Mouse (Mus musculus) embryonic facial prominence, embryonic 11.5 days (tissue): ENCODE measurements around the gene Celsr1. TPM values are rescaled to one million over a fixed set of nuclear protein-coding genes. Genes with fewer than 3 reads are reported as not detected.

Experiments used
- ATAC-seq: fragments of 200-750 bp; cut with Nextera tagmentation; replicated peaks from 2 replicates; pipeline ENCODE4 v1.8.0; 2017; ENCODE audit warnings: low read depth; ENCODE audit not compliant: insufficient number of reproducible peaks, low FRiP score, low TSS enrichment
- DNase-seq: peaks from one replicate; pipeline ENCODE4 v3.0.0-alpha.2; 2015; ENCODE audit warnings: low spot score
- H3K27ac ChIP-seq: fragments of 300-500 bp; sonication (generic); replicated peaks from 2 replicates; pipeline ENCODE4 v1.5.1; 2014; ENCODE audit warnings: mild to moderate bottlenecking, low read depth, low read length, control low read depth
- H3K27me3 ChIP-seq: fragments of 300-500 bp; sonication (generic); 2 replicates; pipeline ENCODE4 v1.6.1; 2014; ENCODE audit warnings: mild to moderate bottlenecking, low read length, moderate library complexity, mixed read lengths; ENCODE audit not compliant: control insufficient read depth, insufficient read depth
- H3K36me3 ChIP-seq: fragments of 300-500 bp; sonication (generic); replicated peaks from 2 replicates; pipeline ENCODE4 v1.6.1; 2014; ENCODE audit warnings: low read depth, mild to moderate bottlenecking, low read length, moderate library complexity, mixed read lengths; ENCODE audit not compliant: control insufficient read depth, insufficient read depth
- H3K4me1 ChIP-seq: fragments of 300-500 bp; sonication (generic); 2 replicates; pipeline ENCODE4 v1.6.1; 2014; ENCODE audit warnings: low read length, mixed read lengths; ENCODE audit not compliant: control insufficient read depth, insufficient read depth
- H3K4me2 ChIP-seq: fragments of 300-500 bp; sonication (generic); 2 replicates; pipeline ENCODE4 v1.6.1; 2014; ENCODE audit warnings: low read depth, mild to moderate bottlenecking, control low read depth, low read length, moderate library complexity
- H3K4me3 ChIP-seq: fragments of 300-500 bp; sonication (generic); 2 replicates; pipeline ENCODE4 v1.5.1; 2014; ENCODE audit warnings: low read depth, low read length, control low read depth
- H3K9ac ChIP-seq: fragments of 300-500 bp; sonication (generic); replicated peaks from 2 replicates; pipeline ENCODE4 v1.6.1; 2014; ENCODE audit warnings: mild to moderate bottlenecking, control low read depth, low read length
- H3K9me3 ChIP-seq: fragments of 300-500 bp; sonication (generic); replicated peaks from 2 replicates; pipeline ENCODE4 v1.6.1; 2016; ENCODE audit warnings: mild to moderate bottlenecking, low read length, inconsistent platforms, mixed read lengths; ENCODE audit not compliant: control insufficient read depth
- WGBS: fragments of 180-500 bp; shearing (Covaris S2); extraction: QIAGEN DNeasy Blood & Tissue Kit; methylation state at CpG from one replicate; pipeline ENCODE4 v1.1.7; 2014; 5-methylcytosine and 5-hydroxymethylcytosine counted together
- polyA plus RNA-seq: library from polyadenylated mRNA; unstranded; fragments of >200 nt; fragmentation: Nextera tagmentation; extraction: Ambion mirVana; gene quantifications from 2 replicates; pipeline ENCODE4 v1.2.1, GENCODE M21; 2014

Celsr1 gene
- 2.0 and 2.1 TPM in 2 replicates for polyA plus RNA-seq

DNA sequence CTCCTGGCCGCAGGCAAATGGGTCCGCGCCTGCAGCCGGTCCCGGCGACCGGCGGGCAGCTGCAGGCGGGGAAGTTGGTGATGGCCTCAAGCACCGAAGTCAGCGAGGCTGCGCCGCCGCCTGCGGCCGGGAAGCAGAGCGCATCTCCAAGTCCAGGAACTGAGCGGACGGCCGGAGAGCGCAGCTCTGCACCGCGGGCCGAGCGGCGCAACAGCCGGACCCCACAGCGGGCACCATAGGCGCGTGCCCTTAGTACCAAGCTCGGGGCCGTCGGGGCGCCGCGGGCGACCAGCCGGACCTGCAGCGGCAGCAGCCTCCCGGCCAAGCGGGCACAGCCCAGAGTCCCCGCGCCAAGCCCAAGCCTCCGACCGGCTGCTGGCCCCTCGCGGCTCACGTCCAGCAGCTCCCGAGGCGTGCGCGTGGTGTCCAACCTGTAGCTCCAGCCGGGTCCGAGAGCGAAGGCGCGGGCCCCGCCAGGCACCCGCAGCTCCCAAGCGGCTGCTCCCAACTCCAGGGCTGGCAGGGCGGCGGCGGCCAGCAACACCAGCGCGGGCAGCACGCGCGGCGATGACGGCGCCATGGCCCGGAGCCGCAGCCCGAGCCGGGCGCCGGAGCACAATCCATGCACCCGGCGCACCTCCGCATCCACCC is at the start of gene Celsr1:
Celsr1 (minus strand) TSS at position 587 of the 651 bp plus-strand sequence.
- 0 out of 2 replicates have a peak, but pooled peaks cover 3% of the 10 kb centered on the region for H3K9me3 ChIP-seq
- no peak; the same call in 1 of the 2 replicates for ATAC-seq
- under 1% methylated on average over 74 of the region's 80 CpGs for WGBS
- peak; percentile 32 for DNase-seq
- H3K27ac ChIP-seq, result no peak within 1 kb of the TSS
- H3K4me1 ChIP-seq, result 0 out of 2 replicates have a peak, but pooled peaks cover 2% of the 10 kb centered on the region
- H3K36me3 ChIP-seq, result no peaks in the 10 kb centered on the region
- H3K4me3 ChIP-seq, result peak within 1 kb of the TSS; percentile 57
- peak within 1 kb of the TSS; percentile 93 for H3K4me2 ChIP-seq
- H3K27me3 ChIP-seq, result peaks cover 21% of the 10 kb centered on the region
- peak within 1 kb of the TSS; percentile 40 for H3K9ac ChIP-seq

DNA sequence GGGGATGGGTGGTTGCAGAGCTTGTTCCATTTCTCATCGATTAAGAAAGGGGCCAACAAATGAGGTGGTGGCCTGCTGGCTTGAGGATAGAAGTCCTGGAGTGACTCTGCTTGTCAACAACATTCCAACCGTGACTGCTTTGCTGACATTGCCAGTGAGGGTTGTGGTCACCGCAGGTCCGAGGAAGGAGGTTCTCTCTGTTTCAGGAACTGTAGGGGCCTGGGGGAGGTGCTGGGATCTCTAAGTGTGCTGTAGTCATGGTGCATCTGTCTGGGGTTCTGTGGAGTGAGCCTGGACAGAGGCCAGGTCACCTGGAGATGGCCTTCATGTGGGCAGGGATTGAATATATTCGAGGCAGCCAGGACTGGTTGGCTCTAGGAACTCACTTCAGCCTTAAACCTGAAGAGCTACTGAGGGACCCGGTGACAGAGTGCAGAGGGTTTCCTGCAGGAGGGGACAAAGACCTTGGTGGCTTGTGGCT is 49.7 kb upstream of the Celsr1 start:
- Histone ChIP-seq H3K27ac (no peak overlapping the region), H3K4me1 (peaks cover 3% of the 10 kb centered on the region; the same call in 1 of the 2 replicates), H3K9ac (no peak overlapping the region), H3K9me3 (no peaks in the 10 kb centered on the region), H3K27me3 (no peaks in the 10 kb centered on the region), H3K4me2 (no peak overlapping the region), H3K4me3 (no peak overlapping the region), H3K36me3 (no peaks in the 10 kb centered on the region)
- 45% methylated on average over 6 of the region's 6 CpGs for WGBS
- ATAC-seq (no peak), DNase-seq (no peak)

DNA sequence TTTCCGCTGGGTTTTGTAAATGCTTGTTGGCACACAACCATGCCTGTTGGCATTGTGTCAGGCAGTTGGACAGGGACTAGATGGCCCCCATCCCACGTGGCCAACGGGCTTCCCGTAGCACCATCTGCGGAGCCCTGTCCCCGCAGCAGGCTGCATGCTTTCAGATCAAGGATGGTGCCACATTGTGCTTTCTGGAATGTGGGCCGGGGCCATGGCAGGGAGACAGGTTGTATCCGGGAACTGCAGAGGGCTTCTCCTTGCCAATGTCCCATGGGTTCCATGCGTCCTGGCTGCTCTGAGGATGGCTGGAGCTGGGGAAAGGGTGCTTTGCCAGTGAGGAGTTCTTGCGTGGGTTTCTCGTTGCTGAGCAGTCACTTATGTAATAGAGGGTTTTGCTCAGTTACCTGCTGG is 49.0 kb upstream of the Celsr1 start:
- Histone ChIP-seq H3K9me3 (no peaks in the 10 kb centered on the region), H3K4me1 (peaks cover 3% of the 10 kb centered on the region; the same call in 1 of the 2 replicates), H3K27ac (no peak overlapping the region), H3K9ac (no peak overlapping the region), H3K27me3 (no peaks in the 10 kb centered on the region), H3K36me3 (no peaks in the 10 kb centered on the region), H3K4me3 (no peak overlapping the region), H3K4me2 (no peak overlapping the region)
- DNase-seq (no peak), ATAC-seq (no peak)
- 89% methylated on average over 11 of the region's 11 CpGs for WGBS

DNA sequence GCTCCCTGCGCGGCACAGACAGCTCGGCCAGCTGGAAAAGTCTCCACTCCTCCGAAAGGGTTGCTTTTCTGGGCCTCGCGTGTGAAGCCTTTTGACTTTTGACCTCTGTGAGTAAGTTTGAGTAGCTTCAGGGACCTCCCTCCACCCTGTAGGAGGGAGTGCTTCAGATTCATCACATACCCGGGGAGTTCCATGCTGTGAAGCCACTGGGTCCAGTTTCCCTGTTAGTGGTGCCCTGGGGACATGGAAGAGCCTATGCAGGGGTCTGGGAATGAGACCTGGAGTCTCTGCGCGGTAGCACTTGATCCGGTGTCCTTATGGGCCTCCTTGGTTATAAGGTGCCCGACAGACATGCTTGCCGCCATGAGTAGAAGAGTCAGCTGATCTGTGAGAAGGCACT is 48.1 kb upstream of the Celsr1 start:
- Histone ChIP-seq H3K9me3 (no peaks in the 10 kb centered on the region), H3K4me2 (no peak overlapping the region), H3K9ac (no peak overlapping the region), H3K4me3 (no peak overlapping the region), H3K27ac (no peak overlapping the region), H3K27me3 (no peaks in the 10 kb centered on the region), H3K4me1 (peaks cover 3% of the 10 kb centered on the region; the same call in 1 of the 2 replicates), H3K36me3 (no peaks in the 10 kb centered on the region)
- ATAC-seq (no peak), DNase-seq (no peak)
- 47% methylated on average over 12 of the region's 12 CpGs for WGBS

DNA sequence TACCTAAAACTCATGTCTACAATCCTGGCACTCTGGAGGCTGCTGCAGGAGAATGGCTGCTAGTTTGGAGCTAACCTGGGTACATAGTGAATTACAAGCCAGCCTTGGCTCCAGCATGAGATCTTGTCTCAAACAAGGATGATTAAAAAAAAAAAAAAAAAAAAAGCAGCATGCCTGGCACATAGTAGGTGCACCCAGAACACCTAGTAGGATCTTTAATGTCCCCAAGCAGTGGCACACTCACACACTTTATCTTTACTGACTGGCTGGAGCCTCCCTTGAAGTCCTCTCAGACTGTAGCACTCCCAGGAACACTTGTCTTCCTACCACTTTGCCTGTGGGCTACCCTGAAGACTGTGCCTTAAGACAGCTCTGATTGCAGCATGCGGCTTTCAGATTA is 46.8 kb upstream of the Celsr1 start:
- H3K4me3 ChIP-seq, result no peak overlapping the region
- no peak for ATAC-seq
- H3K4me2 ChIP-seq, result no peak overlapping the region
- no peaks in the 10 kb centered on the region for H3K36me3 ChIP-seq
- H3K9ac ChIP-seq, result no peak overlapping the region
- WGBS, result 97% methylated on average over 1 of the region's 1 CpGs
- peaks cover 1% of the 10 kb centered on the region; the same call in 1 of the 2 replicates for H3K4me1 ChIP-seq
- H3K27ac ChIP-seq, result no peak overlapping the region
- H3K9me3 ChIP-seq, result no peaks in the 10 kb centered on the region
- DNase-seq, result no peak
- no peaks in the 10 kb centered on the region for H3K27me3 ChIP-seq

DNA sequence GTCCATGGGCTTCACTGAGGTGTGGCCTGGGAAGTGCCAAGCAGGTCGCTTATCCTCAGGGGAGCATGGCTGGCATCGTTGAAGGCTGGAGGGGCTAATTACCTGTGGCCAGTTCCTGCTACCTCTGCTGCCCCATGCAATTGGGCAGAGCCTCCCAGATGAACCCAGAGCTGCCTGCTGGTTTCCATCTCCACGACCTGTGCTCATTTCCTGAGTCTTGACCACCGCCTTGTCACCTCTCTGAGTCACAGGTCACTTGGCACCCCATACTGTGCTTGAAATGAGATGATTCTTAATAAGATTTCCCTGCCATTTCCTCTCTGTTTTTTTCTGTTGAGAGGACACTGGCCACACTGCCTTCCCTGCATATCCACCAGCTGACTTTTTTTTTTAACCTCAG is 46.3 kb upstream of the Celsr1 start:
- Histone ChIP-seq H3K27ac (no peak overlapping the region), H3K9me3 (no peaks in the 10 kb centered on the region), H3K4me2 (no peak overlapping the region), H3K4me1 (no peaks in the 10 kb centered on the region), H3K4me3 (no peak overlapping the region), H3K27me3 (no peaks in the 10 kb centered on the region), H3K9ac (no peak overlapping the region), H3K36me3 (no peaks in the 10 kb centered on the region)
- 60% methylated on average over 4 of the region's 4 CpGs for WGBS
- ATAC-seq (no peak), DNase-seq (no peak)

DNA sequence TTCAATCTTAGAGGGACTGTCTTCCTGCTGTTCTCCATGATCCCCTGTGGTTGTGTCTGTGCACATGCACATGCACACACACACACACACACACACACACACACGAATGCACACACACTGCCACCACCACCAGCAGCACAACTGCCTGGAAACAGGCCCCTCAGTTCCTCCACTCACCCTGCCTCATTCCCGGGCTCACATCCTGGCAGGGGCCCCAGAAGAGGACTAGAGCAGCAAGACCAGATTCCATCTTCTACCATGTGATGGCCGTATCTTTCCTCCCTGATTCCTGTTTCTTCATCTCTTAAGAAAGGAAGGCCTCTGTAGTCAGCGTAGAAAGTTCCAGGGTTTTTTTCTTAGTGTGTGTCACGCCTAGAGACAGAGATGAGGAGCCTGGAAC is 45.9 kb upstream of the Celsr1 start:
- Histone ChIP-seq H3K4me1 (no peaks in the 10 kb centered on the region), H3K4me2 (no peak overlapping the region), H3K27me3 (no peaks in the 10 kb centered on the region), H3K9me3 (no peaks in the 10 kb centered on the region), H3K27ac (no peak overlapping the region), H3K9ac (no peak overlapping the region), H3K36me3 (no peaks in the 10 kb centered on the region), H3K4me3 (no peak overlapping the region)
- ATAC-seq (no peak), DNase-seq (no peak)
- 73% methylated on average over 5 of the region's 5 CpGs for WGBS

DNA sequence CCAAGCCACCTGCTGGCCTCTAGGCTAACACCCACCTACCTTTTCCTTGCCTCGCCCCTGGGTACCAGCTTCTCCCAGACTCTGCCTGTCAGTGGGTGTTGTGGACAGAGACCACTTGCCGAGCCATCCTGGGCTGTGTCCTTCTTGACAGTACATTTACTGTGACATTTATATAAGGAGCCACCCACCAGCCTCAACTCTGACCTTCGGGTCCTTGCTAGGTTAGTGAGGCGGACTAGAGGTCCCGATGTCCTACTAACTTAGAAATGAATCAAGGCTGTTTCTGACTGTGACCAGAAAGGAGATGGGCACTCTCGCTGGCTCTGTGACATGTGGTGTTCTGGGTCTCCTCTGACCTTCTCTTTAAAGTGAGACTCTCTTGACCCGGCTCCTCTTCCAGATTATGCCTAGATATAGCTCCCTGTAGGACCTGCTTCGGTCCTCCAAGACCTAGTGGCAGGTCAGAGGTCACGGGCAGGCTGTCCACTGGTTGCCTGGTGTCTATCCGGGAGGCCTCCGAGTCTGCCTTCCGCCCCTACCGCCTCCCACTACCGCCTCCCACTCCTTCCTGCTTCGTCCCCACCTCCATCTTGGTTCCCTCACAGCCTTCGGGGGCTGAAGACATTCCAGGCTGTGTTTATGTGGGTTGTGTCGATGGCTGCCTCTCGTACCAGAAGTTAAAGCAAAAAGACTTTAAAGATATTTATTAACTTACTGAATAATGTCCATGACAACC is 45.1 kb upstream of the Celsr1 start:
- H3K4me2 ChIP-seq, result no peak overlapping the region
- no peak overlapping the region for H3K4me3 ChIP-seq
- 68% methylated on average over 18 of the region's 18 CpGs for WGBS
- H3K9ac ChIP-seq, result no peak overlapping the region
- H3K36me3 ChIP-seq, result no peaks in the 10 kb centered on the region
- DNase-seq (no peak), ATAC-seq (no peak)
- no peaks in the 10 kb centered on the region for H3K4me1 ChIP-seq
- H3K9me3 ChIP-seq, result no peaks in the 10 kb centered on the region
- H3K27me3 ChIP-seq, result no peaks in the 10 kb centered on the region
- no peak overlapping the region for H3K27ac ChIP-seq
